14 mouse cellular contexts compared by ENCODE assay signal in genomic region chr6:106266304-106266703, GRCm38 (mm10).
"Had no signal": no experiment of that assay in that cellular context is flagged by ENCODE, and none has a peak within 500 bp of the region (broad histone marks: within the 10 kb centered on the region; RNA-seq: fewer than 3 reads in every experiment).

No protein-coding gene starts in this region.

- H3K4me3 ChIP-seq: intestine, embryonic 15.5 days; left cerebral cortex, adult 2 months; limb, embryonic 10.5 days; liver, embryonic 15.5 days; midbrain, embryonic 13.5 days; stomach, embryonic 15.5 days had no signal

- H3K4me2 ChIP-seq: intestine, embryonic 15.5 days; liver, embryonic 11.5 days; liver, embryonic 15.5 days; midbrain, embryonic 13.5 days; stomach, embryonic 15.5 days had no signal

- H3K9ac ChIP-seq: intestine, embryonic 15.5 days; liver, embryonic 15.5 days; midbrain, embryonic 13.5 days; stomach, embryonic 15.5 days had no signal

- H3K27ac ChIP-seq: intestine, embryonic 15.5 days; left cerebral cortex, adult 2 months; limb, embryonic 10.5 days; liver, embryonic 15.5 days; midbrain, embryonic 13.5 days; stomach, embryonic 15.5 days had no signal

- ATAC-seq: lung, postnatal 0 days; midbrain, embryonic 13.5 days had no signal

- DNase-seq: kidney, adult 2 months; kidney, postnatal 25 days; lung, adult 2 months; lung, postnatal 36 days; thymus, adult 2 months; thymus, postnatal 25 days had no signal

- H3K36me3 ChIP-seq: intestine, embryonic 15.5 days; limb, embryonic 10.5 days; liver, embryonic 15.5 days; midbrain, embryonic 13.5 days; stomach, embryonic 15.5 days had no signal

- H3K9me3 ChIP-seq: intestine, embryonic 15.5 days; limb, embryonic 10.5 days; midbrain, embryonic 13.5 days; stomach, embryonic 15.5 days had no signal

- H3K27me3 ChIP-seq: intestine, embryonic 15.5 days; liver, embryonic 15.5 days; midbrain, embryonic 13.5 days; stomach, embryonic 15.5 days had no signal

- H3K4me1 ChIP-seq: intestine, embryonic 15.5 days; limb, embryonic 10.5 days; liver, embryonic 15.5 days; midbrain, embryonic 13.5 days; stomach, embryonic 15.5 days had no signal
